ENCODE assay signal across 25 mouse cellular contexts in genomic region chr1:168348036-168348784, GRCm38 (mm10).
DNase-seq lines count a peak whose midpoint lies in the region; ATAC-seq and TF ChIP-seq lines count a peak whose summit lies in the region.
"Had no signal": no experiment of that assay in that cellular context is flagged by ENCODE, and none has a peak within 500 bp of the region (broad histone marks: within the 10 kb centered on the region; RNA-seq: fewer than 3 reads in every experiment).

No protein-coding gene starts in this region.

- intact Hi-C loops in heart, postnatal 36 days (cut with DNase I), result no loop called here

- no peak overlapping the region for H3K27ac ChIP-seq in forebrain, embryonic 11.5 days (ENCODE audit: low read depth, low read length)
- no peak overlapping the region for H3K27ac ChIP-seq in forebrain, embryonic 10.5 days
- H3K27ac ChIP-seq in hindbrain, embryonic 12.5 days, result peak overlapping the region; percentile 40; the same call in 1 of the 2 replicates
- H3K27ac ChIP-seq in hindbrain, postnatal 0 days, result no peak overlapping the region
- H3K27ac ChIP-seq in liver, embryonic 13.5 days, result no peak overlapping the region
- H3K27ac ChIP-seq: embryonic facial prominence, embryonic 15.5 days; heart, embryonic 10.5 days; intestine, embryonic 15.5 days; limb, embryonic 10.5 days; lung, embryonic 15.5 days; neural tube, embryonic 13.5 days had no signal

- DNase-seq in forebrain, embryonic 11.5 days (ENCODE audit: low spot score), result no peak
- no peak for DNase-seq in forebrain, embryonic 10.5 days (ENCODE audit: extremely low spot score, low spot score)
- no peak for DNase-seq in hindbrain, postnatal 0 days (ENCODE audit: low spot score)
- DNase-seq in embryo, embryonic 10.5 days (ENCODE audit: low spot score), result peak; percentile 68
- DNase-seq in liver, embryonic 13.5 days, result no peak
- DNase-seq in heart, postnatal 36 days, result no peak
- no peak for DNase-seq in right cerebral cortex, adult 2 months (ENCODE audit: low spot score in 2 of 2)
- DNase-seq: adrenal gland, postnatal 25 days; cerebellum, adult 9-10 months; gastrocnemius, postnatal 10 days; kidney, adult 9 months; kidney, postnatal 14 days; lung, postnatal 36 days; retina, postnatal 1 day; thymus, adult 18-20 months; thymus, postnatal 4 days had no signal

- H3K9ac ChIP-seq in forebrain, embryonic 11.5 days (ENCODE audit: low read length), result no peak overlapping the region
- H3K9ac ChIP-seq in hindbrain, embryonic 12.5 days, result no peak overlapping the region
- no peak overlapping the region for H3K9ac ChIP-seq in hindbrain, postnatal 0 days (replicated peaks; ENCODE audit: low read length)
- H3K9ac ChIP-seq in liver, embryonic 13.5 days, result no peak overlapping the region
- H3K9ac ChIP-seq: embryonic facial prominence, embryonic 15.5 days; intestine, embryonic 15.5 days; lung, embryonic 15.5 days; neural tube, embryonic 13.5 days had no signal

- peak; percentile 50; the same call in 1 of the 2 replicates for ATAC-seq in forebrain, embryonic 11.5 days (replicated peaks; ENCODE audit: low FRiP score)
- ATAC-seq in hindbrain, embryonic 12.5 days (ENCODE audit: low FRiP score), result peak; percentile 49
- ATAC-seq in hindbrain, postnatal 0 days, result no peak
- peak; percentile 50; the same call in 1 of the 2 replicates for ATAC-seq in liver, embryonic 13.5 days (ENCODE audit: low read depth)
- ATAC-seq: intestine, embryonic 15.5 days had no signal

- no peaks in the 10 kb centered on the region for H3K36me3 ChIP-seq in forebrain, embryonic 11.5 days (ENCODE audit: control insufficient read depth, insufficient read depth, low read length)
- peaks cover 18% of the 10 kb centered on the region for H3K36me3 ChIP-seq in forebrain, embryonic 10.5 days (replicated peaks)
- H3K36me3 ChIP-seq in hindbrain, embryonic 12.5 days, result 0 out of 2 replicates have a peak, but pooled peaks cover 2% of the 10 kb centered on the region
- H3K36me3 ChIP-seq in hindbrain, postnatal 0 days (ENCODE audit: insufficient read depth, low read length), result no peaks in the 10 kb centered on the region
- no peaks in the 10 kb centered on the region for H3K36me3 ChIP-seq in liver, embryonic 13.5 days
- H3K36me3 ChIP-seq: embryonic facial prominence, embryonic 15.5 days; intestine, embryonic 15.5 days; neural tube, embryonic 13.5 days had no signal

- no peaks in the 10 kb centered on the region for H3K9me3 ChIP-seq in forebrain, embryonic 11.5 days (ENCODE audit: control insufficient read depth, low read length)
- H3K9me3 ChIP-seq in forebrain, embryonic 10.5 days, result no peaks in the 10 kb centered on the region
- no peaks in the 10 kb centered on the region for H3K9me3 ChIP-seq in hindbrain, embryonic 12.5 days (replicated peaks)
- H3K9me3 ChIP-seq in hindbrain, postnatal 0 days (ENCODE audit: low read length), result no peaks in the 10 kb centered on the region
- H3K9me3 ChIP-seq in liver, embryonic 13.5 days (replicated peaks), result no peaks in the 10 kb centered on the region
- H3K9me3 ChIP-seq: embryonic facial prominence, embryonic 15.5 days; heart, embryonic 10.5 days; intestine, embryonic 15.5 days; limb, embryonic 10.5 days; lung, embryonic 15.5 days; megakaryocyte, embryonic 14.5 days; neural tube, embryonic 13.5 days had no signal

- WGBS in forebrain, embryonic 11.5 days, result 52% methylated on average over 8 of the region's 8 CpGs
- WGBS in forebrain, embryonic 10.5 days, result 52% methylated on average over 8 of the region's 8 CpGs
- WGBS in hindbrain, embryonic 12.5 days, result 29% methylated on average over 8 of the region's 8 CpGs
- 43% methylated on average over 8 of the region's 8 CpGs for WGBS in hindbrain, postnatal 0 days
- 71% methylated on average over 8 of the region's 8 CpGs for WGBS in liver, embryonic 13.5 days (ENCODE audit: insufficient replicate concordance)

- peaks cover 9% of the 10 kb centered on the region; the same call in 1 of the 2 replicates for H3K4me1 ChIP-seq in forebrain, embryonic 11.5 days (replicated peaks; ENCODE audit: control insufficient read depth, insufficient read depth, low read length)
- H3K4me1 ChIP-seq in forebrain, embryonic 10.5 days, result peaks cover 87% of the 10 kb centered on the region
- peaks cover 68% of the 10 kb centered on the region for H3K4me1 ChIP-seq in hindbrain, embryonic 12.5 days
- H3K4me1 ChIP-seq in hindbrain, postnatal 0 days (ENCODE audit: insufficient read depth, low read length), result peaks cover under 1% of the 10 kb centered on the region; the same call in 1 of the 2 replicates
- 0 out of 2 replicates have a peak, but pooled peaks cover 13% of the 10 kb centered on the region for H3K4me1 ChIP-seq in liver, embryonic 13.5 days (replicated peaks)

- TF ChIP-seq CTCF in hindbrain, postnatal 0 days (IDR thresholded peaks at IDR 0.05; ENCODE audit: low read depth), result no peak

- H3K4me2 ChIP-seq in forebrain, embryonic 11.5 days (ENCODE audit: low read depth, low read length, severe bottlenecking), result no peak overlapping the region
- H3K4me2 ChIP-seq in hindbrain, embryonic 12.5 days (replicated peaks), result no peak overlapping the region
- no peak overlapping the region for H3K4me2 ChIP-seq in hindbrain, postnatal 0 days (ENCODE audit: low read depth, low read length)
- H3K4me2 ChIP-seq in liver, embryonic 13.5 days, result no peak overlapping the region
- H3K4me2 ChIP-seq: embryonic facial prominence, embryonic 15.5 days; intestine, embryonic 15.5 days; lung, embryonic 15.5 days; neural tube, embryonic 13.5 days had no signal

- H3K4me3 ChIP-seq in forebrain, embryonic 11.5 days (ENCODE audit: low read depth, low read length), result no peak overlapping the region
- H3K4me3 ChIP-seq in forebrain, embryonic 10.5 days, result no peak overlapping the region; the same call in 1 of the 2 replicates
- no peak overlapping the region for H3K4me3 ChIP-seq in hindbrain, embryonic 12.5 days
- no peak overlapping the region for H3K4me3 ChIP-seq in hindbrain, postnatal 0 days (ENCODE audit: low read length)
- H3K4me3 ChIP-seq in liver, embryonic 13.5 days (replicated peaks), result no peak overlapping the region
- H3K4me3 ChIP-seq: embryonic facial prominence, embryonic 15.5 days; heart, embryonic 10.5 days; intestine, embryonic 15.5 days; limb, embryonic 10.5 days; lung, embryonic 15.5 days; megakaryocyte, embryonic 14.5 days; myocyte; neural tube, embryonic 13.5 days had no signal

- H3K27me3 ChIP-seq in forebrain, embryonic 11.5 days (ENCODE audit: control insufficient read depth, insufficient read depth, low read length), result no peaks in the 10 kb centered on the region
- H3K27me3 ChIP-seq in forebrain, embryonic 10.5 days (ENCODE audit: poor library complexity, severe bottlenecking), result no peaks in the 10 kb centered on the region
- no peaks in the 10 kb centered on the region for H3K27me3 ChIP-seq in hindbrain, embryonic 12.5 days
- H3K27me3 ChIP-seq in hindbrain, postnatal 0 days (ENCODE audit: insufficient read depth, low read length), result no peaks in the 10 kb centered on the region
- H3K27me3 ChIP-seq in liver, embryonic 13.5 days, result no peaks in the 10 kb centered on the region
- H3K27me3 ChIP-seq: embryonic facial prominence, embryonic 15.5 days; intestine, embryonic 15.5 days; lung, embryonic 15.5 days; megakaryocyte, embryonic 14.5 days; neural tube, embryonic 13.5 days had no signal
